Mouse (Mus musculus) midbrain, embryonic 14.5 days (tissue): ENCODE measurements around the gene Mphosph9. TPM values are rescaled to one million over a fixed set of nuclear protein-coding genes. Genes with fewer than 3 reads are reported as not detected.

Source experiments
- ATAC-seq: fragments of 200-750 bp; cut with Nextera tagmentation; 2 replicates; pipeline ENCODE4 v1.8.0; 2017; ENCODE audit warnings: moderate number of reproducible peaks, moderate library complexity; ENCODE audit not compliant: low FRiP score, low TSS enrichment
- DNase-seq: peaks from one replicate; pipeline ENCODE4 v3.0.0-alpha.2; 2015
- H3K27ac ChIP-seq: fragments of 300-500 bp; sonication (generic); replicated peaks from 2 replicates; pipeline ENCODE4 v1.5.1; 2014; ENCODE audit warnings: mild to moderate bottlenecking, low read depth, low read length, moderate library complexity
- H3K27me3 ChIP-seq: fragments of 300-500 bp; sonication (generic); 2 replicates; pipeline ENCODE4 v1.6.1; 2014; ENCODE audit warnings: low read length, control low read depth, mixed read lengths; ENCODE audit not compliant: control insufficient read depth, insufficient read depth
- H3K36me3 ChIP-seq: fragments of 300-500 bp; sonication (generic); 2 replicates; pipeline ENCODE4 v1.6.1; 2014; ENCODE audit warnings: low read length, control low read depth; ENCODE audit not compliant: control insufficient read depth, insufficient read depth
- H3K4me1 ChIP-seq: fragments of 300-500 bp; sonication (generic); 2 replicates; pipeline ENCODE4 v1.6.1; 2014; ENCODE audit warnings: mild to moderate bottlenecking, antibody characterized with exemption, low read length, control low read depth; ENCODE audit not compliant: control insufficient read depth, insufficient read depth
- H3K4me2 ChIP-seq: fragments of 300-500 bp; sonication (generic); 2 replicates; pipeline ENCODE4 v1.6.1; 2014; ENCODE audit warnings: mild to moderate bottlenecking, low read length, moderate library complexity
- H3K4me3 ChIP-seq: fragments of 300-500 bp; sonication (generic); replicated peaks from 2 replicates; pipeline ENCODE4 v1.5.1; 2014; ENCODE audit warnings: low read depth, low read length
- H3K9ac ChIP-seq: fragments of 300-500 bp; sonication (generic); replicated peaks from 2 replicates; pipeline ENCODE4 v1.6.1; 2014; ENCODE audit warnings: mild to moderate bottlenecking, low read length, moderate library complexity
- H3K9me3 ChIP-seq: fragments of 300-500 bp; sonication (generic); 2 replicates; pipeline ENCODE4 v1.6.1; 2016; ENCODE audit warnings: low read length, control low read depth, mixed read lengths; ENCODE audit not compliant: control insufficient read depth
- WGBS: fragments of 180-500 bp; shearing (Covaris S2); extraction: QIAGEN DNeasy Blood & Tissue Kit; methylation state at CpG from one replicate; pipeline ENCODE4 v1.1.7; 2014; 5-methylcytosine and 5-hydroxymethylcytosine counted together
- polyA plus RNA-seq: library from polyadenylated mRNA; unstranded; fragments of >200 nt; fragmentation: Nextera tagmentation; extraction: Ambion mirVana; gene quantifications from 2 replicates; pipeline ENCODE4 v1.2.1, GENCODE M21; 2014

Gene Mphosph9
- polyA plus RNA-seq, 1 experiment from 2014 or later, result 16.8 TPM

DNA sequence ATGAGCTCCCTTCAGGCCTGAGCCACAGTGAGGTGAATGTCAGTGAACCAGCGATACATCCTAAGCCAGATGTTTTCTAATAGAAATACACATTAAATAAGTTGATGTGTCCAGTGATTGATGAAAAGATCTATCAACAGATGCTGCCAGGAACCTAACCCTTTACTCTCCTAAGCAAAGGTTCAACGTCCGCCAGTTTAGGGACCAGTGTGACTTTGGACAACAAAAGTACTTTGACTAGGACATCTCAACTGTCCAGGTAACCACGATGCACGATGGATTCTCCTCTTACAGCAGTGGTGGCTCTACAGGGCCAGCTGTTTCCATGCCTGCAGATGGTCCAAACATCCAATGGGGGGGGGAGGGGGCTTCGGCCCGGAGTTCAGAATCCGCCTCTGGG lies 83.3 kb downstream of the Mphosph9 start:
- no peak overlapping the region for H3K9ac ChIP-seq
- no peak overlapping the region for H3K4me3 ChIP-seq
- H3K27ac ChIP-seq, result no peak overlapping the region
- no peak overlapping the region for H3K4me2 ChIP-seq
- H3K4me1 ChIP-seq, result peaks cover 34% of the 10 kb centered on the region
- no peaks in the 10 kb centered on the region for H3K27me3 ChIP-seq
- 95% methylated on average over 8 of the region's 8 CpGs for WGBS
- ATAC-seq (no peak), DNase-seq (no peak)
- H3K36me3 ChIP-seq, result 0 out of 2 replicates have a peak, but pooled peaks cover 8% of the 10 kb centered on the region
- H3K9me3 ChIP-seq, result no peaks in the 10 kb centered on the region

DNA sequence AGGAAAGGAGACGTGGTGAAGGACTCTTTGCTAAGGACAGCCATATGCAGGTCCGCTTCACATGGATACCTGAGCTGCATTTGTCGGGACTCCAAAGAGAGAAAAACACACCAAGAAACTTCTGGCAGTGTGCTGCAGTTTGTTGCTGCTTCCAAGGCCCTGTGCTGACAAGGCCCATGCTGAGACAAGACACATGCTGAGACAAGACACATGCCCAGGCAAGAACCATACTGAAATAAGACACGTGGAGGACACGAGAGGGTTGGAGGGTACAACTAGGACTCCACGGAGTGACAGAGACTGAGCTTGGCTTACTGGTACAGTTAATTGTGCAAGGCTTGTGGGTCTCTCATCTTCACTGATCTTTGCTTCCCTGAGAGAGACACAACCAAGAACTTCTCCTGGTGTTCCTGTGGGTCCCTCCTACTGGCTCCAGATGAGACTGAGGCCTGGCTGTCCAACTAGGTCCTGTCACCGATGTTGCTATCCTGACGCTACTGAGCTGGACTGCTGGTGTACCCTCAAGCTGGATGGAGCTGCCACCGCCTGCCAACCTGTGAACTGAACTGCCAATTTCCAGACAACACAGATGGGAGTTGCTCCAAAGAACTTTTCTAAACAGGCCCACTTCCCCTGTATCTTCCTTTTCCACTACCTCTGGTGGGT lies 84.4 kb downstream of the Mphosph9 start:
- H3K9ac ChIP-seq, result no peak overlapping the region
- DNase-seq (no peak), ATAC-seq (no peak)
- no peaks in the 10 kb centered on the region for H3K9me3 ChIP-seq
- 0 out of 2 replicates have a peak, but pooled peaks cover 8% of the 10 kb centered on the region for H3K36me3 ChIP-seq
- H3K4me1 ChIP-seq, result peaks cover 28% of the 10 kb centered on the region
- H3K4me3 ChIP-seq, result no peak overlapping the region
- no peaks in the 10 kb centered on the region for H3K27me3 ChIP-seq
- H3K4me2 ChIP-seq, result no peak overlapping the region
- no peak overlapping the region for H3K27ac ChIP-seq
- 90% methylated on average over 9 of the region's 9 CpGs for WGBS

GRCm38 (mm10) chr5:124241686-124242444 lies 85.9 kb downstream of the Mphosph9 start:
- DNase-seq (no peak), ATAC-seq (no peak)
- Histone ChIP-seq H3K4me2 (peak overlapping the region; percentile 36; the same call in 1 of the 2 replicates), H3K9me3 (no peaks in the 10 kb centered on the region), H3K36me3 (0 out of 2 replicates have a peak, but pooled peaks cover 8% of the 10 kb centered on the region), H3K4me1 (peaks cover 21% of the 10 kb centered on the region), H3K27ac (peak overlapping the region; percentile 62), H3K27me3 (no peaks in the 10 kb centered on the region), H3K9ac (no peak overlapping the region), H3K4me3 (no peak overlapping the region)
- 39% methylated on average over 10 of the region's 10 CpGs for WGBS

GRCm38 (mm10) chr5:124240841-124241685 lies 86.7 kb downstream of the Mphosph9 start:
- 34% methylated on average over 22 of the region's 22 CpGs for WGBS
- Histone ChIP-seq H3K27me3 (no peaks in the 10 kb centered on the region), H3K4me1 (peaks cover 21% of the 10 kb centered on the region), H3K4me2 (peak overlapping the region; percentile 36), H3K9me3 (no peaks in the 10 kb centered on the region), H3K9ac (0 out of 2 replicates have a peak overlapping the region, but pooled peaks have one; percentile 16), H3K27ac (peak overlapping the region; percentile 62), H3K36me3 (0 out of 2 replicates have a peak, but pooled peaks cover 8% of the 10 kb centered on the region), H3K4me3 (no peak overlapping the region)
- ATAC-seq (no peak), DNase-seq (peak; percentile 66)

DNA sequence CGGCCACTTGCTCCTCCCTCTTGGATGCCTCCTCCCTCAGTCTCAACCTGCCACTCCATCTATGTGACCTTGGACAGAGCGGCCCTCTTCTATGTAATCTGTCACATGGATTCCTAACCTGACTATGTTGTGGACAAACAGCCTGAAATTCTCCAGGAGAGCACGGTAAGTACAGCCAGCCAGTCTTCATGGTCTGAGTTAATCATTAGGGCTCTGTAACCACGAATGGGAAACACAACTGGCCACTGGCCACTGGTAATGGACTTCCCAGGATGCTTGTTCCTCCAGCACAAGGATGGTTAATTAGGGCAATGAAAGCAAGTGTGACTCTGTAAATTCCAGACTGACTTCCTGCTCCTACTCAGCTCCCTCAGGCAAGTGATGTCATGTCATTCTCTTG lies 91.6 kb downstream of the Mphosph9 start:
- no peak overlapping the region for H3K27ac ChIP-seq
- no peak overlapping the region for H3K4me3 ChIP-seq
- no peak overlapping the region for H3K9ac ChIP-seq
- ATAC-seq (no peak), DNase-seq (no peak)
- no peaks in the 10 kb centered on the region for H3K27me3 ChIP-seq
- 89% methylated on average over 4 of the region's 4 CpGs for WGBS
- no peaks in the 10 kb centered on the region for H3K36me3 ChIP-seq
- H3K4me1 ChIP-seq, result peaks cover 8% of the 10 kb centered on the region
- H3K9me3 ChIP-seq, result no peaks in the 10 kb centered on the region
- H3K4me2 ChIP-seq, result no peak overlapping the region

- Histone ChIP-seq H3K36me3 (no peaks in the 10 kb centered on the region), H3K4me1 (no peaks in the 10 kb centered on the region), H3K4me2 (no peak overlapping the region), H3K27ac (no peak overlapping the region), H3K27me3 (no peaks in the 10 kb centered on the region), H3K9me3 (no peaks in the 10 kb centered on the region), H3K9ac (no peak overlapping the region), H3K4me3 (no peak overlapping the region)
- no peak for DNase-seq
- no peak for ATAC-seq
- WGBS, result 91% methylated on average over 6 of the region's 6 CpGs
These were observed 93.0 kb downstream of the Mphosph9 start for GRCm38 (mm10) chr5:124234778-124235177.

DNA sequence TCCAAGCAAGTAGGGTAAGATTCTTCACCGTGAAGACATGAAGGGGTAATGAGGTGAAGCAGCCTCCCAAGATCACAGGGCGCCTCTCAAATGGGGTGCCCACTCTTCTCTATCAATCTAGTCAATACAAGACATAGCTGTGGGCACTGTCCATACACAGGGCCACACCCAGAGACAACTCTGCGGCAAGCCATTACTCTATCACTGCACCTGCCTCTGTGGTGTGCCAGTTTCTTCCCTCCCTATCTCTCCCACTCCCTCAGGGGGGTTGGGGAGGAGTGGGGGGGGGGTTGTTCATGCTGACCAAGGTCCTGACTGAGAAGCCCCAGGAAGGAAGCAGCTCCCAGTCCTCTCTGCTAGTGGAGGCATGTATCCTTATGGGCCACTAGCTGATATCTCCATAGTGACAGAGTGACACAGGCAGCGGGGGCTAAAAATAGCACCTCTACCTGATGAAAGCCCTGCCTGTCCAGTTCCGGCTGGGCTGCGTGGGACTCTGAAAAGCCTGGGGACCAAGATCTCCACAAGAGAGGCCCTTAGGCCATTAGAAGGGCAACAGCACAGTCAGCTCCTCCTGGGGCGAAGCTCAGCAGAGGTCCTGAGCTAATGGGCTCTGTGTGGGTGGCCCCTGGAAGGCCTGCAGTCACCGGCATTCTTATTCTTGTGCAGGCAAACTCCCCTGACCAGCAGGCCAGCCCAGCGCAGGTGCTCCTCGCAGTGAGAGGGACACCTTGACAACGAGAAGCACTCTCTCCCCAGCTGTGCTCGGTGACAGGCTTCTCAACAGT lies 93.7 kb downstream of the Mphosph9 start:
- DNase-seq, result no peak
- WGBS, result 56% methylated on average over 12 of the region's 12 CpGs

DNA sequence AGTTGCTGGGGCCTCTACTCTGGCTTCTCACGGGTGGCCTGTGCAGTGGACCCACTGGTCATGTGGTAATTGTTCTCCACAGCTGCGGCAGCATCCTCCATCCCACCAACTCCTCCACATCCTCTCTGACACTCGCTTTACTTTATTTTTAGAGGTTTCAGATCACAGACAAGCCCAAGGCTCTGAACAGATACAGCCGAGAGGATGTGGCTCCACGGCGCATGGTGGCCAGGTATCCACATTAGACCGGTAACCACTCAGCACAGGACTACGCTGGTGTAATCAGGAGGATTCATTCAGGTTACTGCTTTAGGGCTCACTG lies 94.7 kb downstream of the Mphosph9 start:
- DNase-seq (no peak), ATAC-seq (no peak)
- no peak overlapping the region for H3K4me3 ChIP-seq
- H3K4me1 ChIP-seq, result no peaks in the 10 kb centered on the region
- WGBS, result 88% methylated on average over 8 of the region's 8 CpGs
- no peak overlapping the region for H3K9ac ChIP-seq
- H3K9me3 ChIP-seq, result no peaks in the 10 kb centered on the region
- no peaks in the 10 kb centered on the region for H3K36me3 ChIP-seq
- no peaks in the 10 kb centered on the region for H3K27me3 ChIP-seq
- H3K4me2 ChIP-seq, result no peak overlapping the region
- no peak overlapping the region for H3K27ac ChIP-seq

More for the DNA sequence above, 93.7 kb downstream of the Mphosph9 start:
- H3K36me3 ChIP-seq, result no peaks in the 10 kb centered on the region
- no peaks in the 10 kb centered on the region for H3K4me1 ChIP-seq
- no peak overlapping the region for H3K27ac ChIP-seq
- ATAC-seq, result no peak
- no peak overlapping the region for H3K4me2 ChIP-seq
- H3K9me3 ChIP-seq, result no peaks in the 10 kb centered on the region
- H3K9ac ChIP-seq, result no peak overlapping the region
- no peak overlapping the region for H3K4me3 ChIP-seq
- no peaks in the 10 kb centered on the region for H3K27me3 ChIP-seq
